Mouse (Mus musculus) forelimb bud, embryonic 11.5 days (tissue): Measurements from ENCODE around the gene Plch1.

Source experiments
- DNase-seq: peaks from one replicate; pipeline ENCODE4 v3.0.0-alpha.2; 2012; ENCODE audit warnings: low read depth, low spot score

The Plch1 gene

GRCm38 (mm10) chr3:63862716-63863115, 36.6 kb downstream of the Plch1 start:
- no peak for DNase-seq

DNA sequence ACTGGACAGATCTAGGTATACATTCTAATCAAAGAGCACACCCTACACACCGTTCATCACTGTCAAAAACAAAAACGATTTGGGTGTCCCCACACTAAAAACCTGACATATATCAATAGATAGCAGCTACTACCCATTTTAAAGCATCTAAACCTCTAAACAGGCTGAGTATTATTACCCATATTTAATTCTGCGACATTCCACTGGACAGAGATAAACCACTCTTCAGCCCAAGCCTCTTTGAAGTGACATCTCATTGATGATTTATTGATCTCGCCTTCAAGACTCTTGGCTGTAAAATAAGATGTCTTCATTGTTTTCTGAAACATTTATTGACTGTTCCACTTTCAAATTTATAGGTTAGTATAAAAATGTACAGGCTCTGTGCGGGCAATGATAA, 46.4 kb downstream of the Plch1 start:
- no peak for DNase-seq

DNA sequence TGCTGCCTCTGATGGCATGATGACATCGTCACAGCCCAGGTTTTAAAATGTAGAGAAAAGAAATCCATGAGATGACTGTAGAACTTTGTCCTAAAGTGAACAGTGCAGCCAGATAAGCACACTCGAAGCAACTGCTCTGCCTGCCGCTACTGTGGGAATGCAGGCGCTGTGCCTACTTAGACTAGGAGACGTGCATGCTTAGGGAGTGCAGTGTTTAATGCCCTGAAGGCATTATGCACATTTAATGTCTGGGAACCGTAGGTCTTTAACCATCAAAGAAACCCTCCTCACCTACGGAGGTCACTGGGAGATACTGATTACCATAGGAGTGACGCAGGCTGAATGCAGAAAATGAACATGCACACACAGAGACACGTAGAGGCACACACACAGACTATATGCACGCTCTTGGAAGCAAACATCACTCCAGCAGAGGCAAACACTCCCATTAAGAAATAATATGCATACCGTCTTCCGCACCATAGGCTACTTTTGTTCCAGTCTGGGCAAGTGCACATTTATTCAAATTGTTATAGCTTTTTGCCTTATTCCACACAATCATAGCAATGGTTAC, 48.1 kb downstream of the Plch1 start:
- no peak for DNase-seq

DNA sequence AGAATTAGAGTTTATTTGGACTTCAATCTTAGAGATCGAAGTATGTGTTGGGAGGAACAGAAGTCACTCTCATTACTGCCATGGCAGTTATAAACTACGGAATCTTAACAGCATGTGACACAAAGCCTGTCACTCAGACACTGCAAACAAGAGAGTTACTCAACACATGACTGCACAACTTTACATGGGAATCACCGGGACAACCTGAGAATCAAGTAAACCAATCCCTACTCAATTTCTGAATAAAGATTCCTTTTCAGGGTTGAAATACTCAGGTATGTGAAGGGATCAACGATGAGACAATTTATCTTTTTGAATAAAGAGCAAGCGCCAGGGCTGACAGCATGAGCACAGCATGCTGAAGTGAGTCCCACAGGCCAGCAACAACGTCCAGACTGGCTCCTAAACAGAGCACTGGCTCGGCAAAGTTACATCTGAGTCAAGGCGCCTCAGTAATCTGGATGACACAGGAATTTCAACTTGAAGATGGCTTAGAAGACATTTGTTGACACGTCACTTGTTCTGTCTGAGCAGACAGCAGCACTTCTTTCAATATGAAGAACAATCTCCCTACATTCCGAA, 49.4 kb downstream of the Plch1 start:
- DNase-seq = no peak

DNA sequence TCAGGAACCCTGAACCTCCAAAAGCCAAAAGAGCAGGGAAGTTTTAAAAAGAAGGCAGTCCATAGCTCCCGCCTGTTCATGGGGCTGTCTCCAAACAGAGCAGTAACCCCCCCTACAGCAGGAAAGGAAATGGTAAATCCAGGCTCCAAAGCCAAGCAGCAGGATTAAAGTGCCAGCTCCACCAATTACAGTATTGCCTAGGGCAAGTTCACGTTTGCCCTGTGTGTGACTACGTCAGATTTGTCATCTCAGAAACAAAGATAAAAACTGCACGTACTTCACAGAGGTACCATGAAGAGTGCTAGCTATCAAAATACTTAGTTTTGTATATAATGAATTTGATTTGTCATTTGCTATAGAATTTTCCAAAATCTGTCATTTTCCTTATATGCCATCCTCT, 55.1 kb downstream of the Plch1 start:
- peak; percentile 58 for DNase-seq

DNA sequence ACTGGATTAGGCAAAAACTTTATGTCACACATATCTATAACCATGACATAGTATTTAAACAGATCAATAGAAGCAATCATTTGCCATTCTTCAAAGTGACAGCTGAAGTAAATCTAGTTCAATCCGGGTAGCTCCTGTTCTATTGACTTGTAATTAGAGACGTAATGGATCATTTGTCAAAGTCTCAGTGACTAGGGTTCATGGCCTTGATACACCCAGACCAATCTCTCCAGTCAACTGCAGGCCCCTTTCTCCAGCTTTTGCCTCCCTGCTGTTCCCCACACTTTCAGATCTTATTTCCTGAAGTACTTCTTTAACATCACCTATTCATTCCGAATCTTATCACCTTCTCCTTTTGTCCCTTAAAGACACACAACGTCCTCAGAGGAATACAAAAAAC, 56.8 kb downstream of the Plch1 start:
- DNase-seq = no peak

DNA sequence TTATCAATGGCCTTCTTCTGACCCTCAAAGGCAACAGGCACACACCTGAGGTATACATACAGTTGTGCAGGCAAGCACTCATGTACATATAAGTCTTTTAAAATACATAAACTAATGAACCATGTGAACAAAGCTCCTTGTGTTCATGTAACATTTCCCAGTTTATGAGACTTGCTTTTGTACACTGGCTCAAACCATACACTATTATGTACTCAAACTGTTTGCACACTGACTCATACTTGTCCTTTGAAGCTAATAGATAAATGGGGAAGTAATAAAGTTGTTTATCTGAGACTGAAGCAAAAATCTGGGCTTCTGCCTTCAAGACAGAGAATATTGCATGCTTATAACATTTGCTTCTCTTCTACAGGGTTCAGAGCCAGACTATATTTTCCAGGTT, 61.5 kb downstream of the Plch1 start:
- no peak for DNase-seq

DNA sequence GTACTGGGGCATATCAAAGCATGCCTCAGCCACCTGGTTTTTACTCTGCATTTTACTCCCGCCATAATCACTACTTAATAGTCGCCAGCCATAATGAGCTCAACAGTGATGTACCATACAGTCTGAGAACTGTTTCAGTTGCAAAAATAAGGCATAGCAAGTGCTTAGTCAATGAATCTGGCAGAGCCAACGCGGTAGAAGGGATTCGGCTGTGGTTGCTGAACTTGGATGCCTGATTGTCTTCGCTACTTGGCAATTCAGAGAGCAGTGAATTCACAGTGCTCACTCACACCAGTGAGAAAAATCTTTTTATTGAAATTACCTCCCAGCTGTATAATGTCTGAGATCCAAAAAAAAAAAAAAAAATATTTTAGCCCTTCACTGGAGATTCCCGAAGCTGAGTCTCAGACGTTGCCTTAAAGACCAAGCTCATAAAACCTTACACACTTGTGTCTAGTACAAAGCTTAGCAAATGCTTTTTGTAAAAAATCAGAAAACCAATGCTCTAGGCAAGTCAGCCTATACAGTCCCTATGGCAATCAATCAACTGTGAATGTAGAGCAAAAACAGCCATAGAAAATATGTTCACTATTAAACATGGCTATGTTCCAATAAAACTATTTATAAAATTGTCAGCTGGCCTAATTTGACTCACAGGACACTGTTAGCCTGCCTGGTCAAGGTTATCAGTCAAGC, 62.2 kb downstream of the Plch1 start:
- no peak for DNase-seq

- DNase-seq = no peak
These were observed 63.5 kb downstream of the Plch1 start for GRCm38 (mm10) chr3:63835816-63836215.

- DNase-seq = no peak
These were observed 75.3 kb downstream of the Plch1 start for GRCm38 (mm10) chr3:63823874-63824400.

DNA sequence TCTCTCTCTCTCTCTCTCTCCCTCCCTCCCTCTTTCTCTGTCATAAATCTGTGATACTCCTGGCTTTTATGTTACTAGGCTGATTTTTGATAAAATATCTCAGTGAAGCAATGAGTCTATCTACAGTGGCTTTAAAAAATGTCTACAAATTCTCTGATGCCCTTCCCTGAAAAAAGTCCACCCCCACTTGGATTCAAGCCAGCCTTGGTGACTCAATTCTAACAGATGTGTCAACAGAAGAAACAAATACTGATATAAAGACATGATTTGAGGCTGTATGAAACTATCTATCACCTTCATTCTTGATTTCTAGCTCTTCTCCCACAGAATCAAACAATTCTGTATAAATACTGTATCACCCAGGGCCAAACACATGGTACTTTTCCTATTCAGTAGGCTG, 76.6 kb downstream of the Plch1 start:
- DNase-seq = no peak

DNA sequence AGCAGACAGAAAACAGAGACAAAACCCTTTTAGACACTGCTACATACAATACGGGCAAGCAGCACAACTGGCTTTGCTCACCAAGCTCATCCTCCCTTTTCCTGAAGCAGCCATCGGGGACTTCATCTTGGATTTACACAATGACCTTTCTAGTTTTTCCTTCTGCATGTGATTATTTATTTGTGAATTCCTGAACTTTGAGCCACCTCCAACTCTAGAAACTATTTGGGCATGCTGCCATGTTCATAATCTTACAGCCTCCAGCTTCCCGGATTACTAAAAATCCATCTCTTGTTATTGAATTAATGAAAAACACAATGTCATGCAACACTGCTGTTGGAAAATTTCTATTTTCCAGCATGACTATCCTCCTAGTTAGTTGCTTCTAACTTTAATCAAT, 84.1 kb downstream of the Plch1 start:
- DNase-seq = no peak

- no peak for DNase-seq
These were observed 85.1 kb downstream of the Plch1 start for GRCm38 (mm10) chr3:63814203-63814602.

DNA sequence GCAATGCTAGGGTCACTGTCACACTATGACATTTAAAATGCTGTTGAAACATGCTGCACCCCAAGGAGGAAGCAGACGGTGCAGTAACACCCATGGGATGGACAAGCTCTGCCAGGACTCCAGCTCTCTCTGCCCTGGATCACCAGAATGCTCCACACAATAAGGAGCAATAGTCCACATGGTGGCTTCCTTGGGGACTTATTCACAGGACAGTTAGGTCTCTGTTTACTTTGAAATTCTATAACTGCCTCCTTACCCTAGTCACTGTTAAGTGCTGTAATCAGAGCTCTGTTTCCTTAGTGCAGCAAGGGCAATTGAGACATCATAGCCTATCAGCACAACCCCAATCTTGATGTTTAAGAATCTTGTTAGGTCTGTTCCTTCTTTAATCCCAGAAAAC, 92.4 kb downstream of the Plch1 start:
- no peak for DNase-seq

GRCm38 (mm10) chr3:63805496-63805895, 93.8 kb downstream of the Plch1 start:
- DNase-seq = no peak

DNA sequence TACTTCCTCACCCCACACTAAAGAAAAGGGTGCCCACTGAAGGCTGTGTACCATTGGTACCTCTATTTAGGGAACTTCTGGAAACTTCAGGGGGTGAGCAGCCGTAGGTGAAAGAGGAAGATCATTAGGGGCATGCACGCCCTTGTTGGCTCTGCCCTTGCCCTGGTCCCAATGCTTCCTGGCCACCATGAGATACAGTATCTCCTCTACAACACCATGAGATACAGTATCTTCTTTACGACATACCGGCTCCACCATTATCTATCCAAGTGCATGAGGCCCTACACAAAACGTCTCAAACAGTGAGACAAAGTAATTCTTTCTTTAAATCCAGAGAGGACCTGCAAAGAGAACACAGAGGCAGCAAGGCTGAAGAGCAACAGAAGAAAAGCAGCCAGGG, 98.6 kb downstream of the Plch1 start:
- DNase-seq = no peak

GRCm38 (mm10) chr3:63786805-63787365, 112.4 kb downstream of the Plch1 start:
- DNase-seq = no peak

GRCm38 (mm10) chr3:63772617-63773305, 126.5 kb downstream of the Plch1 start:
- DNase-seq = no peak

- no peak for DNase-seq
These were observed 138.5 kb downstream of the Plch1 start for GRCm38 (mm10) chr3:63760821-63761220.

DNA sequence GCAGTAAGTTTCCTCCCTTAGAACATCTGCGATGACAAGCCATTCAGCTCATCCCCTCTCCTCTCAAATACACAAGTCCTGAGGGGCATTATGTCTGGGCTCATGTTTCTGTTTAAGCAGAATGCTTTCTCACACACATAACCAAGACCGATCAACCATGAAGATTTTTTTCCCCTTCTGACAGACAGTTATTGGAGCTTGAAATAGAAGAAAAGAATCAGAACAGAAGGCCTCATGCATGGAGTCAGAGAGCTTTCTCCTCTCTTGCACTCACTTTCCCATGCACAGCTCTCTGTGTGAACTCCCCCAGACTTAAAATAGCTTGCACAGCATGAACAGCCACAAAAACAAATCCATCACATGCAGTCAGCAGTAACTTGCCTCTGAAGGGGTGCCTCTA, 159.2 kb downstream of the Plch1 start:
- no peak for DNase-seq

DNA sequence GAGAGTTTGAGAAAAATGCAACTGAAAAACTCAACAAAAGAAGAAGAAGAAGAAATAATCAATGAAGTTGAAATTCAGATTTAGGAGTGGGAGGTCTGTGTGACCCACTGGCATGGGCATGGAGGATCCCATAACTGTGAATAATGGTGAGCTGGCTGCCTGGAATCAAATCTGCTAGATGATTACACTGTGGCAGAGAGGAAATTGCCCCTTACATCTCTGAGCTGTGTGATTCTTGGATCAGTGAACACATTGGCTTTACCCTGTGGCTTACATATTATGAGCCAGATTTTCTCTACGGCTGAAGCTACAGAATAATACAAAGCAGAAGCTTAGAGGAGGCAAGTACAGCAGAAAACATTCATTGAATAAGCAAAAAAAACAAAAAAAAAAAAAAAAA, 170.9 kb downstream of the Plch1 start:
- no peak for DNase-seq

GRCm38 (mm10) chr3:63726667-63727342, 172.5 kb downstream of the Plch1 start:
- DNase-seq = no peak
